Mouse (Mus musculus) kidney, postnatal 0 days (tissue): ENCODE results near the gene Pa2g4. TPM values are rescaled to one million over a fixed set of nuclear protein-coding genes. Genes with fewer than 3 reads are reported as not detected.
"Not testable (repeated sequence)": the region's sequence is repeated elsewhere in the genome, so short reads cannot be mapped to it uniquely, and the experiment has no call there.

ENCODE experiments used
- ATAC-seq: fragments of 200-750 bp; cut with Nextera tagmentation; replicated peaks from 2 replicates; pipeline ENCODE4 v1.8.0; 2017; ENCODE audit warnings: low read depth, moderate number of reproducible peaks, moderate TSS enrichment, moderate library complexity; ENCODE audit not compliant: low FRiP score
- DNase-seq: peaks from one replicate; pipeline ENCODE4 v3.0.0-alpha.2; 2016; ENCODE audit warnings: low spot score
- H3K27ac ChIP-seq: fragments of 300-500 bp; sonication (generic); 2 replicates; pipeline ENCODE4 v1.5.1; 2014; ENCODE audit warnings: mild to moderate bottlenecking
- H3K27me3 ChIP-seq: fragments of 300-500 bp; sonication (generic); 2 replicates; pipeline ENCODE4 v1.6.1; 2014; ENCODE audit warnings: low read length, mixed read lengths; ENCODE audit not compliant: insufficient read depth
- H3K36me3 ChIP-seq: fragments of 300-500 bp; sonication (generic); 2 replicates; pipeline ENCODE4 v1.6.1; 2014; ENCODE audit warnings: low read length, mixed read lengths; ENCODE audit not compliant: insufficient read depth
- H3K4me1 ChIP-seq: fragments of 300-500 bp; sonication (generic); replicated peaks from 2 replicates; pipeline ENCODE4 v1.6.1; 2014; ENCODE audit warnings: antibody characterized with exemption, low read length, mixed read lengths; ENCODE audit not compliant: insufficient read depth
- H3K4me2 ChIP-seq: fragments of 300-500 bp; sonication (generic); 2 replicates; pipeline ENCODE4 v1.6.1; 2014; ENCODE audit warnings: mild to moderate bottlenecking, low read length, moderate library complexity, mixed read lengths
- H3K4me3 ChIP-seq: fragments of 300-500 bp; sonication (generic); replicated peaks from 2 replicates; pipeline ENCODE4 v1.5.1; 2014; ENCODE audit warnings: low read depth, low read length
- H3K9ac ChIP-seq: fragments of 300-500 bp; sonication (generic); 2 replicates; pipeline ENCODE4 v1.6.1; 2014; ENCODE audit warnings: low read depth, low read length
- H3K9me3 ChIP-seq: fragments of 300-500 bp; sonication (generic); replicated peaks from 2 replicates; pipeline ENCODE4 v1.6.1; 2016; ENCODE audit warnings: low read length, inconsistent platforms, mixed read lengths
- CTCF ChIP-seq: IDR thresholded peaks from 2 replicates; pipeline ENCODE4 v1.5.1; 2016; ENCODE audit warnings: antibody characterized with exemption, low read depth, mild to moderate bottlenecking, moderate library complexity
- WGBS: fragments of 180-500 bp; shearing (Covaris S2); extraction: QIAGEN DNeasy Blood & Tissue Kit; methylation state at CpG from one replicate; pipeline ENCODE4 v1.1.7; 2014; 5-methylcytosine and 5-hydroxymethylcytosine counted together
- polyA plus RNA-seq: library from polyadenylated mRNA; unstranded; fragments of >200 nt; fragmentation: Nextera tagmentation; extraction: Ambion mirVana; gene quantifications from 2 replicates; pipeline ENCODE4 v1.2.1, GENCODE M21; 2015

The Pa2g4 gene
- polyA plus RNA-seq, 1 experiment from 2014 or later: 124 TPM

DNA sequence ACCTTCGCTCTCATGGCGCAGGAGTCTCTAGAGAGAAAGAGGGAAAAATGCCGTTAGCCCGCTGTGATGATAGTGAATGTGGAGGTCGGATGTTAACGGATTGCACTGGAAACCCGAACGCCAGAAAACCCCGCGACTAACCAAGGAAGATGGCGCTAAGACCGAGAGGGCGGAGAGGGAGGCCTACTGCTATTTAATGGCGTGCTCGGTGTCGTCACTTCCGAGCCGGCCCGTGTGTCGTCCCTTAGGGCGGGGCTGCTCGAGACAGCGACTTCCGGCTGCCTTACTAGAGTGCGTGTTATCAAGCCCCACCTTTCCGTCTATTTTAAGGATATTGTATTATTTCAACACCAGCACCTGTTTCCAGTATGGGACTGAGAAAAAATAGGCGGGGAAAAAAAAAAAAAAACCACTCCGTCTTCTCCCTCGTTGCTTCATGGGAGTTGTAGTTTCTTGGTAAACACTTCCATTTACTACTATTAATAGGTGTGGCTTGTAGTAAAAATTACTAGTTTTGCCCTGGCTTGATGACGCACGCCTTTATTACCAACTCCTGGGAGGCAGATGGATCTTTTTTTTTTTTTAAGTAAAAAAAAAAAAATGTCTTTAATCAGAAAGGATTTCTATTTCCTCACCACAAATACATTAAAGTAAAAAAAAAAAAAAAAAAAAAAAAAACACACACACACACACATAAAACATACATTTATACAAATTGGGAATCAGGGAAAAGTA lies 16.7 kb downstream of the Pa2g4 start, which contains the start of gene Rpl41:
Gene Rpl41 (minus strand): TSS at position 359 of the 735 bp plus-strand sequence.
- H3K36me3 ChIP-seq: peaks cover 8% of the 10 kb centered on the region; the same call in 1 of the 2 replicates
- WGBS: under 1% methylated on average over 31 of the region's 31 CpGs

DNA sequence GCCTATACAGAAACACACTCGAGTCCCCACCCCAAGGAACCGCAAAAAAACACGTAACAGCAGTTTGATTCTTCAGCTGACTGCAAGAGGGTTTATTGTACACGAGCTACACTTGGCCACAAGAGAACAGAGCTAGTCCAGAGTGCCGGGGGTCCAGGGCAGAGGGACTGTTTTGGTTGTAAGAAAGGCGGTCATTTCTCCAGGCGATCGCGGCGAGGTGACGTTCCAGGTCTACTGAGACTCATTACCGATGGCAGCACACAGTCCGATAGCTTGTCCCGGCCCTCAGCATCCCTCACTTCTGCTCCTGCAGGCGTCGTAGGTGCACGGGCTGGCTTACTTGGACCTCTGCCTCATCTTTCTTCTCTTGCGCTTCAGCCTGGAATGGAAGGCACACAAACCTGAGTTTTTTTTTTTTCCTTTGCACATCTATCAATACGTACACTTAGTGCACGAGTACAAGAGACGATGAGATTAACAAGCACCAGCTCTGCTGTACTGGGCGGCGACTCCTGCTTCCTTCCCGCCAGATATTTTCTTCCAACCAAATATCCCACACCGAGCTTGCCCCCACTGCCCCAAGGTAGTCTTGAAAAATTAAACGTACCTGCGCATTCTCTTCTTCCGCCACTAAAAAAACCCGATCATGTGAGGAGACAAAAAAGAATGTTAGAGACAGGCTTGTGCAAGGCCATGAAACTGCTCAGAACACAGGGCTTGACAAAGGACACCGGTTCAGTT lies 17.6 kb downstream of the Pa2g4 start:
- Histone ChIP-seq H3K9ac (peak overlapping the region; percentile 87), H3K36me3 (peaks cover 17% of the 10 kb centered on the region), H3K4me2 (peak overlapping the region; percentile 70), H3K27ac (peak overlapping the region; percentile 97), H3K4me3 (peak overlapping the region; percentile 61)
- H3K4me1 ChIP-seq, H3K9me3 ChIP-seq, ATAC-seq, H3K27me3 ChIP-seq: not testable (repeated sequence)
- peak; percentile 37 for DNase-seq
- under 1% methylated on average over 20 of the region's 30 CpGs for WGBS

More for the DNA sequence above, 16.7 kb downstream of the Pa2g4 start, which contains the start of gene Rpl41:
- Histone ChIP-seq H3K4me3 (peak within 1 kb of the TSS; percentile 61), H3K27ac (peak within 1 kb of the TSS; percentile 97), H3K9ac (peak within 1 kb of the TSS; percentile 87), H3K4me2 (peak within 1 kb of the TSS; percentile 70), H3K4me1 (no peaks in the 10 kb centered on the region), H3K27me3 (no peaks in the 10 kb centered on the region), H3K9me3 (no peaks in the 10 kb centered on the region)
- DNase-seq (peak; percentile 98), ATAC-seq (peak; percentile 88)
- no peak for TF ChIP-seq CTCF

DNA sequence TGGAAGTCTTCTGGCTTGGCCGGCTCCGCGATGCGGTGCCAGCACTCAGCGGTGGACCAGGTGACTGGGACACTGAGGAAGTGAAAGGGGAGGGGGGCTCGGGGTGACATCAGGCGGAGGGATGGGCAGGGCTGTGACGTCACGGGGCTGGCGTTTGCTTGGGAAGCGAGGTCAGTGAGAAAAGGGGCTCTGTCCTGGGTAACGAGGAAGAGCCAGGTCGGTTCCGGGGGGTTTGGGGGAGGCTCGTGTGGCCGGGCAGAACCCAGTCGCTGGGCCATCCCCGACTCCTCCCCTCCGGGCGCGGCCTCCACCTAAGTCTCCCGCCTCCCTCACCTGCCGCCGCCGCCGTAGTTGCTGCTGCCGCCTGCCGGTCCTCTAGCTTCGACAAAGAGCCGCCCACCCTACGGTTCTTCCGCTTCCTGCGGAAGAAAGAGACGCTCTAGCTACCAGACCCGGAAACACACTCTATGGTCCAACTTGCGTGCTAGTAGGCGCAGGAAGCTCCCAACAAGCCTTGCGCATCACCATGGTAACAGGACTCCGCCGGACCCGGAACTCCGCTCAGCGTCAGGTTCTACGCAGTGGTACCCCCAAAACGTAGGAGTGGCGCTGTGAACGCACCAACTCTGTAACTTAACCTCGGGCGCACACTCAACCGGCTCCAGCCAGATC lies 18.3 kb downstream of the Pa2g4 start, which contains the start of gene Zc3h10:
Gene Zc3h10 (minus strand): TSS at position 414 of the 672 bp plus-strand sequence.
- Histone ChIP-seq H3K4me2 (peak within 1 kb of the TSS; percentile 70), H3K9ac (peak within 1 kb of the TSS; percentile 87), H3K27ac (peak within 1 kb of the TSS; percentile 97), H3K4me3 (peak within 1 kb of the TSS; percentile 61), H3K36me3 (peaks cover 18% of the 10 kb centered on the region), H3K27me3 (no peaks in the 10 kb centered on the region), H3K9me3 (no peaks in the 10 kb centered on the region), H3K4me1 (no peaks in the 10 kb centered on the region)
- ATAC-seq: peak; percentile 89
- TF ChIP-seq CTCF: peak; percentile 71
- DNase-seq: peak; percentile 100
- WGBS: under 1% methylated on average over 48 of the region's 50 CpGs

DNA sequence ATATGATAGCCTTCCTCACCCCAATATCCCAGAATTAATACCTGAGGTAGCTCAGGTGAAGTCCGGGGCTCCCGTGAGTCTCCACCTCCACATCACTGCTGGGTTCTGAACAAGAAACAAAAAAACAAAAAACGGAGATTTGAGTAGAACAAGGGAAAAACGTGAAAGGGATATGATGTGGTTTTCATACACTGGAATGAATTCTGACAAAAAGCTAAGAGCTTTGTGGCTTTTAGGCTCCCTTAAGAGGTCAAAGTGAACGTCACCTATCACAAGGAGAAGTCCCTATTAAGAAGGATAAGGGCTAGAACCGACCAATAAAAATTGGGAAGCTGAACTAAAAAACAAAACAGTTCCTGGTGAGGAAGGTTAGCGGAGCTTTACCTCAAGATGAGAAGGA lies 19.0 kb downstream of the Pa2g4 start:
- Histone ChIP-seq H3K27me3 (no peaks in the 10 kb centered on the region), H3K9ac (peak overlapping the region; percentile 57; the same call in 1 of the 2 replicates), H3K9me3 (no peaks in the 10 kb centered on the region), H3K36me3 (peaks cover 18% of the 10 kb centered on the region), H3K27ac (peak overlapping the region; percentile 97), H3K4me1 (no peaks in the 10 kb centered on the region), H3K4me2 (peak overlapping the region; percentile 70), H3K4me3 (peak overlapping the region; percentile 61)
- ATAC-seq (no peak), DNase-seq (no peak)
- 18% methylated on average over 7 of the region's 7 CpGs for WGBS
- no peak for TF ChIP-seq CTCF

DNA sequence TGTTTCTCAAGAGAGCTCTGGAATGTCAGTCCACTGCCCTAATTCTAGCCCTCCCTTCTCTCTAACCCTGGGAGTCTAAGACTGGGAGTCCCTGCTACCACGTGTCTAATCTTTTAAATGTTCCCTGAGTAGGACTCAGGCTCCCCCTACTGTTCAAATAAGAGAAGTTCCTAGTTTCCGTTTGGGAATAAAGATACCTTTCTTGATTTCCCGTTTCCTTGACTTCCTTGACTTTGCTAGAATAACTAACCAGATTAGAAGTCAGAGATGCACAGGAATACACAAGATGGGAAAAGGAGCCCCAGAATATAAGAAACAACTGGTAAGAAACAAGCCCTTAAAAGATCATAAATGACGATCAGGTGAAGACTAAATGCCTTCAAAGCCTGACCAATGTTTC lies 19.4 kb downstream of the Pa2g4 start:
- DNase-seq (peak; percentile 98), ATAC-seq (no peak)
- Histone ChIP-seq H3K9ac (0 out of 2 replicates have a peak overlapping the region, but pooled peaks have one; percentile 57), H3K4me1 (no peaks in the 10 kb centered on the region), H3K9me3 (no peaks in the 10 kb centered on the region), H3K4me2 (peak overlapping the region; percentile 70), H3K36me3 (peaks cover 18% of the 10 kb centered on the region), H3K27ac (0 out of 2 replicates have a peak overlapping the region, but pooled peaks have one; percentile 97), H3K4me3 (peak overlapping the region; percentile 61), H3K27me3 (no peaks in the 10 kb centered on the region)
- 10% methylated on average over 4 of the region's 4 CpGs for WGBS
- TF ChIP-seq CTCF: peak; percentile 91

DNA sequence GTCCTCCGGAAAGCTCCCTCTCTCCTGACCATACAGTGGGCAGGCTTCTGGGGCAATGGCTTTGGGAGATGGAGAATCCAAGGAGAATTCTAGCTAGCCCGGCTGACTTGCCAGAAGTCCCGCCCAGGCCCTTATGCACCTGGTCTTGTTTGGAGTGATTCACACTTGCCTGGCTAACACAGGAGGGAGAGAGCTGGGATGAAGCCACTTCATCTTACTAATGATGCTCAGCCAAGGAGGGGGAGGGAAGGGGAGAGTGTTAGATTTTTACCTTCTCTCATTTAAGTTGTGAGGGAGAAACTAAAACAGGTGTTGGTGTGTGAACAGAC lies 20.3 kb downstream of the Pa2g4 start:
- Histone ChIP-seq H3K9ac (0 out of 2 replicates have a peak overlapping the region, but pooled peaks have one; percentile 2), H3K27me3 (no peaks in the 10 kb centered on the region), H3K4me1 (no peaks in the 10 kb centered on the region), H3K4me3 (no peak overlapping the region), H3K4me2 (no peak overlapping the region), H3K36me3 (peaks cover 18% of the 10 kb centered on the region), H3K9me3 (no peaks in the 10 kb centered on the region), H3K27ac (no peak overlapping the region)
- no peak for TF ChIP-seq CTCF
- 78% methylated on average over 3 of the region's 3 CpGs for WGBS
- ATAC-seq (no peak), DNase-seq (no peak)
